Mouse (Mus musculus) liver, embryonic 14.5 days (tissue): ENCODE measurements around the gene Med16. TPM values are rescaled to one million over a fixed set of nuclear protein-coding genes. Genes with fewer than 3 reads are reported as not detected.

ENCODE experiments used
- ATAC-seq: fragments of 200-750 bp; cut with Nextera tagmentation; 2 replicates; pipeline ENCODE4 v1.8.0; 2017; ENCODE audit warnings: moderate number of reproducible peaks, mild to moderate bottlenecking, moderate library complexity; ENCODE audit not compliant: insufficient read depth
- DNase-seq, 3 experiments: peaks; one replicate each; pipeline ENCODE4 v3.0.0-alpha.2; 2012 to 2013; ENCODE audit warnings: low read depth in 3 of 3, low spot score in 3 of 3
- H3K27ac ChIP-seq: fragments of 300-500 bp; sonication (generic); 2 replicates; pipeline ENCODE4 v1.5.1; 2014; ENCODE audit warnings: moderate library complexity, mild to moderate bottlenecking, control low read depth, inconsistent platforms
- H3K27me3 ChIP-seq: fragments of 300-500 bp; sonication (generic); 2 replicates; pipeline ENCODE4 v1.6.1; 2014; ENCODE audit warnings: mild to moderate bottlenecking, low read length, moderate library complexity; ENCODE audit not compliant: control insufficient read depth, insufficient read depth
- H3K36me3 ChIP-seq: fragments of 300-500 bp; sonication (generic); replicated peaks from 2 replicates; pipeline ENCODE4 v1.6.1; 2014; ENCODE audit warnings: low read depth; ENCODE audit not compliant: control insufficient read depth, insufficient read depth
- H3K4me1 ChIP-seq, 2 experiments: fragments of 200-500 bp in 1 of 2; fragments of 300-500 bp in 1 of 2; sonication (generic) in 1 of 2; replicated peaks; 2 replicates each; pipeline ENCODE4 v1.6.1; 2012 to 2014; ENCODE audit warnings: antibody characterized with exemption in 1 of 2, inconsistent platforms in 1 of 2, low read length in 1 of 2; ENCODE audit not compliant: control insufficient read depth in 2 of 2, insufficient read depth in 2 of 2
- H3K4me2 ChIP-seq: fragments of 300-500 bp; sonication (generic); 2 replicates; pipeline ENCODE4 v1.6.1; 2014; ENCODE audit warnings: low read depth, mild to moderate bottlenecking, control low read depth, moderate library complexity
- H3K4me3 ChIP-seq, 2 experiments: fragments of 200-500 bp in 1 of 2; fragments of 300-500 bp in 1 of 2; sonication (generic) in 1 of 2; 2 replicates each; pipeline ENCODE4 v1.5.1; 2012 to 2014; ENCODE audit warnings: low read depth in 2 of 2, low read length in 2 of 2, mild to moderate bottlenecking in 2 of 2, control low read depth in 1 of 2, inconsistent platforms in 1 of 2, moderate library complexity in 1 of 2; ENCODE audit not compliant: insufficient read depth in 1 of 2
- H3K9ac ChIP-seq: fragments of 300-500 bp; sonication (generic); replicated peaks from 2 replicates; pipeline ENCODE4 v1.6.1; 2014; ENCODE audit warnings: mild to moderate bottlenecking, control low read depth, moderate library complexity
- H3K9me3 ChIP-seq: fragments of 300-500 bp; sonication (generic); 2 replicates; pipeline ENCODE4 v1.6.1; 2016; ENCODE audit warnings: low read length, mixed read lengths; ENCODE audit not compliant: control insufficient read depth
- CTCF ChIP-seq: IDR thresholded peaks from 2 replicates; pipeline ENCODE4 v1.5.1; 2016; ENCODE audit warnings: antibody characterized with exemption, low read depth, control low read depth
- EP300 ChIP-seq: IDR thresholded peaks from 2 replicates; pipeline ENCODE4 v1.6.1; 2016; ENCODE audit warnings: antibody characterized with exemption, low read depth
- WGBS: fragments of 180-500 bp; shearing (Covaris S2); extraction: QIAGEN DNeasy Blood & Tissue Kit; methylation state at CpG from one replicate; pipeline ENCODE4 v1.1.7; 2014; ENCODE audit not compliant: insufficient replicate concordance; 5-methylcytosine and 5-hydroxymethylcytosine counted together
- polyA plus RNA-seq, 2 experiments: library from polyadenylated mRNA; depleted of rRNA in 1 of 2; stranded (reverse) in 1 of 2; unstranded in 1 of 2; fragments of >200 nt; fragmentation: Nextera tagmentation in 1 of 2; extraction: Ambion mirVana in 1 of 2; gene quantifications; 2 replicates each; pipeline versions ENCODE4 v1.2.1 to v1.2.3; 2012 to 2014

Med16 gene
- polyA plus RNA-seq, 2 experiments: 10.0 to 13.3 TPM

DNA sequence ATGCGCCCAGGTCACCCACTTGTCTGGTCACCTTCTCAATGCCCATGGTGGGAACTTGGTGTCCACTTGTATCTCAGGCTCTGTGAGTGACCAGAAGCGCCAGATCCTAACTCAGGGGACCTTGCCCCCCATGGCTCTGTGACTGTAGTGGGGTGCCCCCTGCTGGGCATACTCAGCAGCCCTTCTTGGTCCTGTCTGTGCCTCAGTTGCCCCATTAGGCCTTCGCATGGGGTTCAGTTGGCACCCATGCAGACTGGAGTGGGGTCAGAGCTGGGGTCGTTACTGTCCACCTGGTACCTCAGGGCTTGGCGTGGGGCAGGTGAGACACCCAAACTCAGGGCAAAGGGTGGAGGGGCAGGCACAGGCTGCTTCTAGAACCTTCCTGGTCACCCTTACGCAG is 45.2 kb upstream of the Med16 start:
- Histone ChIP-seq H3K27me3 (no peaks in the 10 kb centered on the region), H3K9ac (no peak overlapping the region), H3K4me1 (peaks cover 0 to 4% of the 10 kb centered on the region in 2 experiments; a peak in 1 of 4 replicates), H3K9me3 (no peaks in the 10 kb centered on the region), H3K36me3 (no peaks in the 10 kb centered on the region), H3K4me2 (no peak overlapping the region), H3K4me3 (no peak overlapping the region), H3K27ac (no peak overlapping the region)
- TF ChIP-seq CTCF: peak; percentile 85
- TF ChIP-seq EP300: no peak
- ATAC-seq (no peak), DNase-seq (no peak)
- WGBS: 71% methylated on average over 6 of the region's 6 CpGs

DNA sequence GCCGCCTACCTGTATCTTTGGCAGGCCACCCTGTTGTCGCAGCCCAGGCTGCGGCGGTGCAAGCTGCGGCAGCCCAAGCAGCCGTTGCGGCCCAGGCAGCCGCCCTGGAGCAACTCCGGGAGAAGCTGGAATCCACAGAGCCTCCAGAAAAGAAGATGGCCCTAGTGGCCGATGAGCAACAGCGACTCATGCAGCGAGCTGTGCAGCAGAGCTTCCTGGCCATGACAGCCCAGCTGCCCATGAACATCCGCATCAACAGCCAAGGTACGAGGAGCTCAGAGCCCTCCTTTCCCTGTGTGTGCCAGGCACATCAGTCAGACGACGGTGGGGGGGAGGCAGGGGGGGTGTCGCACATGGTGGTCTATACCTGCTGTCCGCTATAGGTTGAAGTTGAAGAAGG is 41.9 kb upstream of the Med16 start:
- 83% methylated on average over 18 of the region's 18 CpGs for WGBS
- Histone ChIP-seq H3K27me3 (no peaks in the 10 kb centered on the region), H3K9ac (no peak overlapping the region), H3K4me2 (no peak overlapping the region), H3K4me1 (peaks cover 14 to 17% of the 10 kb centered on the region in 2 experiments), H3K27ac (no peak overlapping the region), H3K36me3 (no peaks in the 10 kb centered on the region), H3K4me3 (no peak overlapping the region), H3K9me3 (no peaks in the 10 kb centered on the region)
- no peak for ATAC-seq
- no peak for DNase-seq
- TF ChIP-seq EP300 (no peak), CTCF (no peak)

DNA sequence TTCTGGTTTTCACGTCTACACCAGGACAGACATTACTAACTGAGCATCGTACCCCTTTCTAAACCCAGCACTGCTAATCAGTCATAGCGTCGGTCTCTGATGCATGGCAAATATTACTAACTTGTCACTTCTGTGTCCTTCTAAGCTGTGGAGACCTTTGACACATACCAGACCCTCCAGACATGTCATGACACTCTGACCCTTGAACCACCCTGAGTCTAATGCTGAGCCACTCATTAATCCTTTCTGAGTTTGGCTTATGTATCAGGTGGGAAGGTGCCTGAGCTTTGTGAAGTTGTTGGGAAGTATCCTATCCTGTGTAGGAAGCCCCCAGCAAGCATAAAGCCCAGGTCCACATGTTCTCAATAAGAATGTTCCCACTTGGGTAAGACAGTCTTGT is 41.1 kb upstream of the Med16 start:
- H3K4me2 ChIP-seq: no peak overlapping the region
- ATAC-seq (no peak), DNase-seq (no peak)
- H3K27me3 ChIP-seq: no peaks in the 10 kb centered on the region
- no peak overlapping the region for H3K9ac ChIP-seq
- peaks cover 19 to 23% of the 10 kb centered on the region in 2 experiments for H3K4me1 ChIP-seq
- no peaks in the 10 kb centered on the region for H3K36me3 ChIP-seq
- TF ChIP-seq EP300 (no peak), CTCF (no peak)
- H3K27ac ChIP-seq: no peak overlapping the region
- H3K4me3 ChIP-seq: no peak overlapping the region
- no peaks in the 10 kb centered on the region for H3K9me3 ChIP-seq
- WGBS: 73% methylated on average over 4 of the region's 4 CpGs

DNA sequence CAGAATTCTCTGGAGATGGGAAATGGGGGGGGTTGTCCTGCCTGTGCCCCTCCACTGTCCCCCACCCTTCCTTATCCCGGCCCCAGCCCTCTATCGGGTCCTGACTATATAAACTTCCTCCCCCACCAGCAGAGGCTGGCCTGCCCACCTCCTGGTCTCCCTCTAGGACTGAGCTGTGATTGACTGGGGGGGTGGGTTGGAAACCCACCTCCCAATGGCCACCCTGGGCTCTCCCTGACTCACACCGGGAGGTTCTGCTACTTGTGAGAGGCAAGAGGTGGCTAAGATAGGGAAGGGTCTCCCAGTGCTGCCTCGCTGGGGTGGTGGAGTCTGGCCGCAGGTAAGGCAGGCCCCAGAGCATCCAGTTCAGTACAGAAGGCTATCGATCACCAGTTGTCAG is 38.8 kb upstream of the Med16 start:
- H3K36me3 ChIP-seq: no peaks in the 10 kb centered on the region
- H3K9me3 ChIP-seq: no peaks in the 10 kb centered on the region
- no peak overlapping the region for H3K4me2 ChIP-seq
- H3K4me1 ChIP-seq: peaks cover 28 to 38% of the 10 kb centered on the region in 2 experiments
- H3K27me3 ChIP-seq: no peaks in the 10 kb centered on the region
- H3K4me3 ChIP-seq: no peak overlapping the region
- no peak overlapping the region for H3K9ac ChIP-seq
- DNase-seq: no peak
- no peak for ATAC-seq
- WGBS: 62% methylated on average over 6 of the region's 6 CpGs
- TF ChIP-seq CTCF (no peak), EP300 (no peak)
- H3K27ac ChIP-seq: no peak overlapping the region

DNA sequence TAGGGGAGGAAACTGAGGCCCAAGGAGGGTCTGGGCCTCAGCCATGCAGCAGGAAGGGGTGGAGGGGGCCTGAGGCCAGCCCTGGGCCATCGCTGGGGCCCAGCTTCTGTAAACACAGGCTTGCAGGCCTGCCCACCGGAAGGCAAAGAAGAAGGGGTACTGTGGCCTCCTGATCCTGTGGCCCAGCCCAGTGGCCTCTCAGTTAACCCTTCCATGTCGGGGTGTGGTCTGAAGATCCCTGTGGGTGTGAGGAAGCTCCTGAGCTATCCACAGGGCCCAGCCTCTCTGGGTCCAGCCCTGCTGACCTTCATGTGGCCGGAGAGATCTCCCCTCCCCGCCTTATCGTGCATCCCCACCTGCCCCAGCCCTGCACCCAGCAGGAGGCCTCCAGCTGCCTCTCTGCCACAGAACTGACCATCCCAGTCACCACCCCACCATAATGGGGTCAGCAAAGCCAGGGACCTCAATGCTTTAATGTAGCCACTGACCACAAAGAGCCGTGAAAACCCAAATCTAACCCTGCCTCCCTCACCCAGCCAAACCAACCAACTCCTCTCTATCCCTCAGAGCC is 38.1 kb upstream of the Med16 start:
- H3K36me3 ChIP-seq: no peaks in the 10 kb centered on the region
- H3K4me1 ChIP-seq: peaks cover 28 to 38% of the 10 kb centered on the region in 2 experiments
- DNase-seq (no peak), ATAC-seq (peak; percentile 64)
- no peaks in the 10 kb centered on the region for H3K9me3 ChIP-seq
- no peaks in the 10 kb centered on the region for H3K27me3 ChIP-seq
- TF ChIP-seq CTCF: no peak
- TF ChIP-seq EP300: no peak
- peak overlapping the region; percentile 27 for H3K4me2 ChIP-seq
- 5% methylated on average over 7 of the region's 7 CpGs for WGBS
- peak overlapping the region; percentile 29 for H3K27ac ChIP-seq
- H3K9ac ChIP-seq: no peak overlapping the region; the same call in 1 of the 2 replicates
- no peak overlapping the region; a peak in 1 of 4 replicates for H3K4me3 ChIP-seq
